Mouse (Mus musculus): ENCODE data around the gene Sesn3. TPM values are rescaled to one million over a fixed set of nuclear protein-coding genes. Genes with fewer than 3 reads are reported as not detected.

Sesn3 gene
- total RNA-seq, 4 experiments from 2014 or later: 118 to 153 (median 137) TPM

Other genes with a start within 250 kb of the Sesn3 start
- 10 to 100 TPM; 78.1 to 90.6 (median 84.1) TPM for gene Endod1, start 106.4 kb downstream of the Sesn3 start, total RNA-seq (2022)
- 1 to 10 TPM; 2.0 to 2.9 (median 2.5) TPM for gene Kdm4d, start 225.4 kb downstream of the Sesn3 start, total RNA-seq (2022)
- 10 to 100 TPM; 80.2 to 94.8 (median 84.8) TPM for gene Cwc15, start 225.6 kb downstream of the Sesn3 start, total RNA-seq (2022)

Data from left cerebral cortex, adult 8-10 months (tissue).